Mouse (Mus musculus): ENCODE measurements around the gene Rsbn1l. TPM values are rescaled to one million over a fixed set of nuclear protein-coding genes. Genes with fewer than 3 reads are reported as not detected.
A peak's percentile ranks its signal among the peaks of the same experiment; 100 is the strongest.

Rsbn1l gene
- polyA plus RNA-seq, 1 experiment = 2.2 TPM

GRCm38 (mm10) chr5:20918967-20919366, 37.2 kb downstream of the Rsbn1l start:
- H3K36me3 ChIP-seq (ENCODE audit: control insufficient read depth, insufficient read depth) = peaks cover 6% of the 10 kb centered on the region
- peaks cover 28% of the 10 kb centered on the region for H3K79me2 ChIP-seq (ENCODE audit: control insufficient read depth, insufficient read depth)
- TF ChIP-seq TCF3 (IDR thresholded peaks at IDR 0.05; ENCODE audit: insufficient read length, low read depth) (no peak), MYOG (IDR thresholded peaks at IDR 0.05; ENCODE audit: control insufficient read depth in 1 of 3, insufficient read depth in 1 of 3, insufficient read length in 2 of 3, low read depth in 2 of 3) (no peak), USF1 (IDR thresholded peaks at IDR 0.05; ENCODE audit: low read depth) (no peak), E2F4 (IDR thresholded peaks at IDR 0.05; ENCODE audit: insufficient read depth) (no peak), MAX (IDR thresholded peaks at IDR 0.05; ENCODE audit: low read depth) (no peak), TCF12 (IDR thresholded peaks at IDR 0.05; ENCODE audit: insufficient read depth, poor library complexity, severe bottlenecking) (no peak), SRF (IDR thresholded peaks at IDR 0.05; ENCODE audit: control insufficient read depth, insufficient read length, low read depth) (no peak), POLR2AphosphoS2 (IDR thresholded peaks at IDR 0.05; ENCODE audit: insufficient read length, low read depth) (no peak)
- H3K4me3 ChIP-seq = no peak overlapping the region
- no peak overlapping the region for H3K4me2 ChIP-seq (ENCODE audit: low read depth)
- H3K27me3 ChIP-seq (ENCODE audit: control insufficient read depth, insufficient read depth, insufficient read length) = no peaks in the 10 kb centered on the region
- H3ac ChIP-seq (ENCODE audit: control insufficient read depth, insufficient read length) = no peak overlapping the region

DNA sequence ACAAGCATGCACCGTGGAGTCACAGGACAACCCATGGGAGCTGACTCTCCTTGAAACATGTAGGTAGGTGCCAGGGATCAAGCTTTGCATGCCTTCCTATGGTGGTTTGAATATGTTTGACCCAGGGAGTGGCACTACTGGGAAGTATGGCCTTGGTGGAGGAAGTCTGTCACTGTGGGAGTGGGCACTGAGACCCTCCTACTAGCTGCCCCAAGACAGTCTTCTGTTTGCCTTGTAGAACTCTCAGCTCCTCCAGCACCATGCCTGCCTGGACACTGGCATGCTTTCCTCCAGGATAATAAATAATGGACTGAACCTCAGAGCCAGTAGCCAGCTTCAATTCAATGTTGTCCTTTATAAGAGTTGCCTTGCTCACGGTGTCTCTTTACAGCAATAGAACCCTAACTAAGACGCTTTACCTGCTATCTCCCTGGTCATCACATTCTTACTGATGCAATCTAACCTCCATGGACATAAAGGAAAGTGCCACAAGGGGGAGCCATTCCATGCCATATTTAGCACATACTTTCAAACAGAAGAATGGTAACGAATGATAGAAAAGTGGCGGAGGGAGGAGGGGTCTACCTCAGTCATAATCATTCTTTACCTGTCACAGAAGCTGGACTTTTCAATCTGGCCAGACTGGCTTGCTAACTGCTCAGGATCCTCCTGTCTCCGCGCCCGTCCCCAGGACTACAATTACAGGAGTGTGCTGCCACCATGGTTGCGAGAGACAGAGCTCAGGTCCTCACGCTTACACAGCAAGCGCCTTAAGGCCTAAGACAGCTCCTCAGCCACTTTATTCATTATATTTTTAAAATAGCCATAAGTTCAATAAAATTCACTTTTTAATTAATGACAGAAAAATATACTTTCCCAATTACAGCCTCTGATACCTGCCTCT, 42.6 kb downstream of the Rsbn1l start:
- H3K36me3 ChIP-seq (ENCODE audit: control insufficient read depth, insufficient read depth) = peaks cover 6% of the 10 kb centered on the region
- no peak overlapping the region for H3K4me3 ChIP-seq
- H3ac ChIP-seq (ENCODE audit: control insufficient read depth, insufficient read length) = no peak overlapping the region
- H3K27me3 ChIP-seq (ENCODE audit: control insufficient read depth, insufficient read depth, insufficient read length) = no peaks in the 10 kb centered on the region
- peak overlapping the region; percentile 31 for H3K4me2 ChIP-seq (ENCODE audit: low read depth)
- peaks cover 36% of the 10 kb centered on the region for H3K79me2 ChIP-seq (ENCODE audit: control insufficient read depth, insufficient read depth)
- TF ChIP-seq POLR2AphosphoS2 (IDR thresholded peaks at IDR 0.05; ENCODE audit: insufficient read length, low read depth) (no peak), CEBPB (IDR thresholded peaks at IDR 0.05; ENCODE audit: insufficient read depth, poor library complexity, severe bottlenecking) (0 out of 2 replicates have a peak, but pooled peaks have one; percentile 34), TCF3 (IDR thresholded peaks at IDR 0.05; ENCODE audit: insufficient read length, low read depth) (no peak), SRF (IDR thresholded peaks at IDR 0.05; ENCODE audit: control insufficient read depth, insufficient read length, low read depth) (peak; percentile 58)

GRCm38 (mm10) chr5:20911741-20912140, 44.5 kb downstream of the Rsbn1l start:
- H3K27me3 ChIP-seq (ENCODE audit: control insufficient read depth, insufficient read depth, insufficient read length) = no peaks in the 10 kb centered on the region
- no peak overlapping the region for H3ac ChIP-seq (ENCODE audit: control insufficient read depth, insufficient read length)
- no peak overlapping the region for H3K4me3 ChIP-seq
- peaks cover 36% of the 10 kb centered on the region for H3K79me2 ChIP-seq (ENCODE audit: control insufficient read depth, insufficient read depth)
- H3K36me3 ChIP-seq (ENCODE audit: control insufficient read depth, insufficient read depth) = peaks cover 4% of the 10 kb centered on the region
- no peak overlapping the region for H3K4me2 ChIP-seq (ENCODE audit: low read depth)
- TF ChIP-seq MYOD1 (IDR thresholded peaks at IDR 0.05; ENCODE audit: control insufficient read depth in 1 of 3, insufficient read length in 2 of 3, low read depth in 2 of 3) = peak in 1 of 3 experiments; percentile 14
- no peak for TF ChIP-seq CEBPB (IDR thresholded peaks at IDR 0.05; ENCODE audit: insufficient read depth, poor library complexity, severe bottlenecking)

DNA sequence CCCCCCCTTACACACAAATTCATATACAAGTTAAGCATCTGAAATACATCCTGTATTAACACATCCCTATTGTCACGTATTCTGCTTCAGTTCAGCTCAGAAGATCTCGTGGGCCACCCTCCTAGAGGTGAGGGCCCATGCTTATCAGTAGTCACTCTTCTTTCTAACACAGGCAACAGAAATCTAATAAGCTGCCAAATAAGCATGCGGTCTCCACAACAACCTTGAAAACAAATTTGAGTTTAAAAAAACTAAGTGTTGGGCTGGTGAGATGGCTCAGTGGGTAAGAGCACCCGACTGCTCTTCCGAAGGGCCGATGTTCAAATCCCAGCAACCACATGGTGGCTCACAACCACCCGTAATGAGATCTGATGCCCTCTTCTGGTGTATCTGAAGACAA, 50.0 kb downstream of the Rsbn1l start:
- H3ac ChIP-seq (ENCODE audit: control insufficient read depth, insufficient read length) = no peak overlapping the region
- no peaks in the 10 kb centered on the region for H3K27me3 ChIP-seq (ENCODE audit: control insufficient read depth, insufficient read depth, insufficient read length)
- no peak overlapping the region for H3K4me2 ChIP-seq (ENCODE audit: low read depth)
- H3K36me3 ChIP-seq (ENCODE audit: control insufficient read depth, insufficient read depth) = peaks cover 8% of the 10 kb centered on the region
- H3K79me2 ChIP-seq (ENCODE audit: control insufficient read depth, insufficient read depth) = peaks cover 10% of the 10 kb centered on the region
- TF ChIP-seq MYOG (IDR thresholded peaks at IDR 0.05; ENCODE audit: control insufficient read depth in 1 of 3, insufficient read depth in 1 of 3, insufficient read length in 2 of 3, low read depth in 2 of 3) = no peak
- no peak for TF ChIP-seq E2F4 (IDR thresholded peaks at IDR 0.05; ENCODE audit: insufficient read depth)
- TF ChIP-seq USF1 (IDR thresholded peaks at IDR 0.05; ENCODE audit: low read depth) = no peak
- H3K4me3 ChIP-seq = no peak overlapping the region

DNA sequence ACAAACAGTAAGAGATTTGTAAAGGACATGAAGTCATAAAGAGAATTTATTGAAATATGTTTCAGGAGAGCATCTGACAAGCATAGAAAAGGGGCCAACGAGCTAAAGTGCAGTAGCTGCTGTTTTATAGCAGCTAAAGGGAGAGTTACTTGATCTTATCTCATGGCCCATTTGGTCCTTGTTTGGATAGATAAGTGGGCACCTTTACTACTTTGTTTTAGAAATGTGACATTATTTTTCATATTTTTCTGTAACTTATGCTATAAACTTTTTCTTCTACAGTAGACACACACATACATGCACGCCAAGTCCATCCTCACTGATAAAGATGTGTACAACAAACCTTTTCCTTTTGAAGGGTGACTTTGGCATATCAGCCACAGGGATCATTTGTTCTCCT, 50.8 kb downstream of the Rsbn1l start:
- Histone ChIP-seq H3K36me3 (ENCODE audit: control insufficient read depth, insufficient read depth) (peaks cover 13% of the 10 kb centered on the region), H3K79me2 (ENCODE audit: control insufficient read depth, insufficient read depth) (peaks cover 3% of the 10 kb centered on the region), H3ac (ENCODE audit: control insufficient read depth, insufficient read length) (no peak overlapping the region), H3K4me2 (ENCODE audit: low read depth) (no peak overlapping the region), H3K4me3 (no peak overlapping the region), H3K27me3 (ENCODE audit: control insufficient read depth, insufficient read depth, insufficient read length) (no peaks in the 10 kb centered on the region)
- TF ChIP-seq POLR2AphosphoS2 (IDR thresholded peaks at IDR 0.05; ENCODE audit: insufficient read length, low read depth) (no peak), TCF3 (IDR thresholded peaks at IDR 0.05; ENCODE audit: insufficient read length, low read depth) (no peak), E2F4 (IDR thresholded peaks at IDR 0.05; ENCODE audit: insufficient read depth) (no peak), MYOG (IDR thresholded peaks at IDR 0.05; ENCODE audit: control insufficient read depth in 1 of 3, insufficient read depth in 1 of 3, insufficient read length in 2 of 3, low read depth in 2 of 3) (no peak), SRF (IDR thresholded peaks at IDR 0.05; ENCODE audit: control insufficient read depth, insufficient read length, low read depth) (no peak), TCF12 (IDR thresholded peaks at IDR 0.05; ENCODE audit: insufficient read depth, poor library complexity, severe bottlenecking) (no peak), MAX (IDR thresholded peaks at IDR 0.05; ENCODE audit: low read depth) (no peak), REST (IDR thresholded peaks at IDR 0.05; ENCODE audit: insufficient read depth, insufficient read length) (no peak), USF1 (IDR thresholded peaks at IDR 0.05; ENCODE audit: low read depth) (no peak), CEBPB (IDR thresholded peaks at IDR 0.05; ENCODE audit: insufficient read depth, poor library complexity, severe bottlenecking) (no peak), MYOD1 (IDR thresholded peaks at IDR 0.05; ENCODE audit: control insufficient read depth in 1 of 3, insufficient read length in 2 of 3, low read depth in 2 of 3) (no peak), POLR2A (IDR thresholded peaks at IDR 0.05; ENCODE audit: insufficient read length, low read depth) (no peak)

Measured in myocyte (in vitro differentiated cells).